Mouse (Mus musculus) ZHBTc4 (cell line): ENCODE results near the gene Slc22a15.
A peak's percentile ranks its signal among the peaks of the same experiment; 100 is the strongest.

Experiments used
- DNase-seq: peaks from one replicate; pipeline ENCODE4 v3.0.0-alpha.2; 2011; ENCODE audit warnings: low read depth, low spot score

Slc22a15 gene

GRCm38 (mm10) chr3:101917665-101918064 is 6.6 kb downstream of the Slc22a15 start:
- DNase-seq = no peak

- DNase-seq = no peak
Observed at GRCm38 (mm10) chr3:101916525-101916924, 7.7 kb downstream of the Slc22a15 start.

GRCm38 (mm10) chr3:101915048-101915801 is 9.0 kb downstream of the Slc22a15 start:
- no peak for DNase-seq

- no peak for DNase-seq
Observed at GRCm38 (mm10) chr3:101914266-101914665, 10.0 kb downstream of the Slc22a15 start.

GRCm38 (mm10) chr3:101912041-101912440 is 12.2 kb downstream of the Slc22a15 start:
- DNase-seq = no peak

GRCm38 (mm10) chr3:101907049-101907448 is 17.2 kb downstream of the Slc22a15 start:
- no peak for DNase-seq

- DNase-seq = no peak
Observed at GRCm38 (mm10) chr3:101904776-101905175, 19.5 kb downstream of the Slc22a15 start.

GRCm38 (mm10) chr3:101903091-101903490 is 21.2 kb downstream of the Slc22a15 start:
- no peak for DNase-seq

GRCm38 (mm10) chr3:101902344-101902743 is 21.9 kb downstream of the Slc22a15 start:
- no peak for DNase-seq

GRCm38 (mm10) chr3:101897377-101897974 is 26.8 kb downstream of the Slc22a15 start:
- no peak for DNase-seq

- peak; percentile 89 for DNase-seq
Observed at GRCm38 (mm10) chr3:101896893-101897292, 27.4 kb downstream of the Slc22a15 start.

GRCm38 (mm10) chr3:101895376-101895910 is 28.8 kb downstream of the Slc22a15 start:
- no peak for DNase-seq

- DNase-seq = no peak
Observed at GRCm38 (mm10) chr3:101885591-101885990, 38.7 kb downstream of the Slc22a15 start.

GRCm38 (mm10) chr3:101885041-101885440 is 39.2 kb downstream of the Slc22a15 start:
- DNase-seq = no peak

- no peak for DNase-seq
Observed at GRCm38 (mm10) chr3:101883902-101884301, 40.4 kb downstream of the Slc22a15 start.

GRCm38 (mm10) chr3:101881721-101882120 is 42.5 kb downstream of the Slc22a15 start:
- no peak for DNase-seq

- peak; percentile 41 for DNase-seq
Observed at GRCm38 (mm10) chr3:101880818-101881217, 43.4 kb downstream of the Slc22a15 start.

GRCm38 (mm10) chr3:101878136-101878535 is 46.1 kb downstream of the Slc22a15 start:
- no peak for DNase-seq

GRCm38 (mm10) chr3:101876459-101877285 is 47.6 kb downstream of the Slc22a15 start:
- DNase-seq = no peak

GRCm38 (mm10) chr3:101875258-101875920 is 48.9 kb downstream of the Slc22a15 start:
- DNase-seq = no peak

GRCm38 (mm10) chr3:101873061-101873675 is 51.1 kb downstream of the Slc22a15 start:
- DNase-seq = no peak
